Mouse (Mus musculus) embryonic facial prominence, embryonic 14.5 days (tissue): ENCODE data around the gene Timm22. TPM values are rescaled to one million over a fixed set of nuclear protein-coding genes. Genes with fewer than 3 reads are reported as not detected.

ENCODE experiments used
- polyA plus RNA-seq: library from polyadenylated mRNA; unstranded; fragments of >200 nt; fragmentation: Nextera tagmentation; extraction: Ambion mirVana; gene quantifications from 2 replicates; pipeline ENCODE4 v1.2.1, GENCODE M21; 2014

Gene Timm22
- polyA plus RNA-seq, 1 experiment from 2014 or later: 113 TPM

Other genes starting within 250 kb of the Timm22 start
- 32.4 and 36.6 TPM in 2 replicates for gene Vps53, start 227.3 kb upstream of the Timm22 start, polyA plus RNA-seq
- 34.2 and 36.8 TPM in 2 replicates for gene Fam57a, start 227.3 kb upstream of the Timm22 start, polyA plus RNA-seq
- 0.79 and 0.96 TPM in 2 replicates for gene Dbil5, start 189.3 kb upstream of the Timm22 start, polyA plus RNA-seq
- 22.3 and 30.4 TPM in 2 replicates for gene Gemin4, start 189.3 kb upstream of the Timm22 start, polyA plus RNA-seq
- gene Mrm3, start 163.2 kb upstream of the Timm22 start, polyA plus RNA-seq: 21.1 and 23.8 TPM in 2 replicates
- 129 and 133 TPM in 2 replicates for gene Glod4, start 163.2 kb upstream of the Timm22 start, polyA plus RNA-seq
- 63.8 and 70.2 TPM in 2 replicates for gene Nxn, start 7.8 kb upstream of the Timm22 start, polyA plus RNA-seq
- 35.3 and 41.4 TPM in 2 replicates for gene Abr, start 215.4 kb downstream of the Timm22 start, polyA plus RNA-seq